Mouse (Mus musculus): Measurements from ENCODE around the gene Kcnq2. TPM values are rescaled to one million over a fixed set of nuclear protein-coding genes. Genes with fewer than 3 reads are reported as not detected.

Kcnq2 gene
- total RNA-seq, 4 experiments from 2014 or later = 231 to 254 (median 236) TPM

- peak in 1 of 2 experiments; percentile 12 for DNase-seq (ENCODE audit: low spot score in 2 of 2)
Observed at GRCm38 (mm10) chr2:181147546-181148317, 12.6 kb upstream of the Kcnq2 start.

DNA sequence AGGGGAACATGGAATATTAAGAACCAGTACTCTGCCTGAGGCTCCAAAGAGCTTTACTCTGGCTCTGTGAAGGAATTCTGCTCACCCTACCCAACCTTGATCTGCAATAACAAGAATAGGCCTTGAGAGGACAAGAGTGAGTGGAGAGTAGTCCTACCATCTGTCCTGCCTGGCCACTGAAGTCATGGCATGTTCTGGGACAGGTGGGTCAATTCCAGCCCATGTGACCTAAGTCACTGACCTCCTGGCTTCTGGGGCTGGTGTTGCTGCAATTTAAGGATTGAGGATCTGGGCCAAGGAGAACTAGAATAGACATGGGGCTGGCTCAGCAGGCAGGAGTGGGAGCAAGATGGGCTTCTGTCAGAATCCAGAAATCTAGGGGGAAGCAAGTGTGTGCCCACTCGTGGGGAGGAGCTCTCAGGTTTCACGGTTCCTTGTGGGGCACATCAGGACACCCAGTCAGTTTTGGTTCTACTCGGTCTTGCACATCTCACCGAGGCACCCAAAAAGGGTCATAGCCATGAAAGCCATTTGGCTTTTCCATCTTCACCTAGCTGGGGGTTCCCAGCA, 12.0 kb upstream of the Kcnq2 start:
- no peak for DNase-seq (ENCODE audit: low spot score in 2 of 2)

DNA sequence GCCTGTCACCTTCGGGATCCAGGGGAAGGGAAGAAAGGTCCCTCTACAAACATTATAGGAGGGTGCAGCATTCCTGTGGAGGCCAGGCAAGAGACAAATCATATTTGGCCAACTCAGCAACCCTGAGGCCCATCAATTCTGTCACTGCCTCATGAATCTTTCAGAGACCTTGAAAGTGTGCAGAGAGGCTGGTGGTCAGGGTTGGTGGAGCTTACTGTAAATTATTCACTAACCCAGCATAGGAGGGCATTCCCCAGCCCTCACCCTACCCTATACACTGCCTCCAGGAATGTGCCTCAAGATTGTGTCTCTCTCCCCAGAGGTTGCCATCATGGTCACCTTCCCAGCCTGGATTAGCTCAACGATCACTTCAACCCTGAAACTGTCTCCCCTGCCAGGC, 9.6 kb upstream of the Kcnq2 start:
- DNase-seq (ENCODE audit: low spot score in 2 of 2) = no peak

- no peak for DNase-seq (ENCODE audit: low spot score in 2 of 2)
Observed at GRCm38 (mm10) chr2:181143509-181144276, 8.6 kb upstream of the Kcnq2 start.

DNA sequence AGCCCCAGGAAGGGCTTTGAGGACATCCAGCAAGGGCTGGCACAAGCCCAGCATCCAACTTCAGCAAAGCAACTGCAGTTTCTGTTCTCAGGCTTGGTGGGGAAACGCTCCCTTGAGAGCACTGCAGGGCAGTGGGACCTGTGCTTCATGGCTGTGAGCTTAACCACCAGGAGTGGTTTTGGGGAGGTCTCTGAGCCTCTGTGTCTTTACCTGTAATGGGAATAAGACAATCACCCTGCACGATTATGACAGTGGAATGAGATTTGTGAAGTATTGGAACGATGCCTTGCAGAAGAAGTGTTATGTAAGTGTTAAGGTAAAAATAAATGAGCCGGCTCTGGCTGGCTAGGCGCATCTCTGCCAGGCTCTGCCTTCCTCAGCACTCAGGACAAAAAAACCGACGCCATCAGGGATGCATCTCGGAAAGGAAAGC, 7.6 kb upstream of the Kcnq2 start:
- DNase-seq (ENCODE audit: low spot score in 2 of 2) = peak in 1 of 2 experiments; percentile 77

- DNase-seq (ENCODE audit: low spot score in 2 of 2) = no peak
Observed at GRCm38 (mm10) chr2:181139641-181140193, 4.6 kb upstream of the Kcnq2 start.

- no peak for DNase-seq (ENCODE audit: low spot score in 2 of 2)
Observed at GRCm38 (mm10) chr2:181136934-181137333, 1.8 kb upstream of the Kcnq2 start.

DNA sequence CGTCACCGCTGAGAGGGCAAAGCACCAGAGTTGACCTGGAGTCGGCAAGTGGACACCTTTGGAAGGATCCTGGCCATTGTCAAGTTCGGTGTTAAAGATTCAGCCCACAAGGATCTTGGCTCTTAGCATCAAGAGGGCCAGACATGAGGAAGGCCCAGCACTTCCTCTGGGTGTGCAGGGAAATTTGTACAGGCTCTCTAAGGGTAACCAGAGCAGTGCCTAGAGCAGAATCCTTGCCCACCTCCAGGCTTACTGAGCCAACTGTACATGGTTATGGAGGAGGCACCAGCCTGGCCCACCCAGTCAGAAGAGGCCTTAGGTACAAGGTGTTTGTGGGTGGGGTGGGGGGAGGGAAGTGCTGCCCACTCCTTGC, 332 bp upstream of the Kcnq2 start:
- DNase-seq (ENCODE audit: low spot score in 2 of 2) = no peak

- no peak for DNase-seq (ENCODE audit: low spot score in 2 of 2)
Observed at GRCm38 (mm10) chr2:181133837-181134590, 1.1 kb downstream of the Kcnq2 start.

DNA sequence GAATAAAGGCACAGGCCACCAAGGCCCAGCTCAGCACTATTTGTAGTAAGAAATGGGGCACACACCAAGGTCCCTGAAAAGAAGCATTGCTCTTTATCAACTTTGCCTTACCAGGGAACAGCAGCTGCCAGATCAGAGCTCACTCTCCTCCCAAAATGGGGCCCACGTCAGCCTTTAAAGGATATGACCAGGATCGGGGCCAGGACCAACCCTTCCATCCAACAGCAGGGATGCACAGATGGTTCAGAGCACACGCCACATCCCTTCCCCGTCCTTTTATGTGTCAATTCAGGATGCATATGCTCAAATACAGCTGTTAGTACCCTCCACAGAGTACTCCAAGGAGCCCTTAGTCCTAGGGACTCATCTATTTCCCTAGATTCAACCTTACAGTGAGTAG, 4.9 kb downstream of the Kcnq2 start:
- no peak for DNase-seq (ENCODE audit: low spot score in 2 of 2)

DNA sequence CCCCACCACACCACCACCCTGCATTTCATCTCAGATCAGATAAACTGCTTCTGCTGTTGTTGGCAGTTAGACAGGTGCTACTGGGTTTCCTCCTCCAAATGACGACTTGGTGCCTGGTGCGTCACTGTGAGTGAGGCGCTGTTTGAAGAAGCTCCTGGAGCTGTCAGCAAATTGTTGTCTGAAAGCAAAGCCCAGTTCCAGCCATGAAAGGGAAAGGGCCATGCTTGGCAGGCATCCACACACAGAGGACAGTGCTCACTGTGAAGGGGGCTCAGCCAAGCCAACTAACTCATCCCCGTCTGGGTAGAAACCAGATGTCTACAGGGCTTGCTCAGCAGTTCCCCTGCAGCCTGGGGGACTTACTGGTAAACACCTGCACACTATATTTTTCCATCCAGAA, 6.1 kb downstream of the Kcnq2 start:
- no peak for DNase-seq (ENCODE audit: low spot score in 2 of 2)

GRCm38 (mm10) chr2:181127786-181128185, 7.3 kb downstream of the Kcnq2 start:
- DNase-seq (ENCODE audit: low spot score in 2 of 2) = no peak

DNA sequence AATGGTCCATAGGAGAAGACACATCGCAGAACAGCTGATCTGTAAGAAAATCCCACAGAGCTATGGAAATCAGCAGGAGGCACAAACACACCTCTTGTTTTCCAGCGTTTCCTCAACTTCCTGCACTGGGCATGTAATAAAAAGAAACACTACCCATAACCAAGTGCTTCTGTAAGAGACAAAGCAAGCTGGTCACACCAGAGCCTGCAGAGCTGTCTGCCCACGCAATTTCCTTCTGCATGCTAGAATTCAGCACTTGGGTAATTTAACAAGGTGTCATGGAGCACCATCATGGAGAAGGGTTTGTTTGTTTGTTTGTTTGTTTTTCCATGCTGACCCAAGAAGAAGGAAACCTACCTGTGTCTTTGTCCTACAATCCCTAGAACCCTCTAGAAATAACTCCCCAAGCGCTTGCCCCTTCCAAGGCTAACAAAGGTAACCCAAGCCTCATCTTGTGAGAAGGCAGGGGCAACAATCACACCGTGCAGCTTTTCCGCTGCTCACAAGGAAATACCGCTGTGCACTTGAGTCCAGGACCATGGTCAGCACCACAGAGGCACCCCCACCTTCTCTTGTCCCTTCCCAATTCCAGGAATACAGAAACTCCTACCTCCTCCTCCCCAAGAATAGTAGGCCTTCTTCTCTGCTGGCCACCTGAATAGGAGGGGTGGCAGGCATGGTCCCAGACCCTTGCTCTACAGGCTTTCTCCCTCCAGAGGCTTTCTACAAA, 9.2 kb downstream of the Kcnq2 start:
- DNase-seq (ENCODE audit: low spot score in 2 of 2) = no peak

DNA sequence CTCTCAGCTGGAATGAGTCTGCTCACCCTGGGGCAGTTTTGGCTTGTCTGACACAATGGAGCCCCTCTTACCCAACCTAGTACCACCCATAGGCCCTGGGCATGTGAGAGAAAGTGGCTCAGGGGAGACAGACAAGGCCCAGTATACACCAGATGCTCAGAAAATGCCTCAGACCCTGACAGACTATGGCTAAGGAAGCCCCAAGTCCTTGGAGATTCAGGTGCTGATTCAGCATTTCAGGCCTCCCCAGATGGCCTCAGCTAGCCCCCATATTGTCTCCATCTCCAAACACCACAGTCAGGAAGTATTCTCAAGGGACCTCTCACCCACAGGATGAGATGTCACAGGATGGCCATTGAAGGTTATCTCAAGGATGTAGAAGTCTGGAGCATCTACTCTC, 12.5 kb downstream of the Kcnq2 start:
- no peak for DNase-seq (ENCODE audit: low spot score in 2 of 2)

DNA sequence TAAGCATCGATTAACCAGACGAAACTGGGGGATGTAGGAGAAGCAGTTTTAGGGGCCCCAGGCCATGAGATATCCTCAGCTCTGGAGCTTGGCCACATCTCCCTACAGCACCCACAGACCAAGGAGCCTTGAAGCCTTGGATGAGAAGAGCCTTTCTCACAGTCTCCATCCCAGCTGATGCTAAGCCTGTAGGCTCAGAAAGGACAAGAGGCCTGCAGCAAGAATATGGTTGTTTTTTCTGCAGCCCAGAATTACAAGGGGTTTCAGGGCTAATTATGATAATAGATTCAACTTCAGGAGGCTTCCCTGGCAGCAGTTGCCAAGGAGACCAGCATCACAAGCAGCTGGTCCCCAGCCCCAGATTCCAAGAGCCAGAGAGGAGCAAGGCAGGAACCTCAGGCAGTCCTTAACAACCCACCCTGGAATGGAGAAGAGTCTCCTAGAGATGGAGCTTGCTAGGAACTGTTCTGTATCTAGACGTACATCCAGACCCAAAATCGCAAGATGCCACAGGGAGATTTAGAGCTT, 14.1 kb downstream of the Kcnq2 start:
- no peak for DNase-seq (ENCODE audit: low spot score in 2 of 2)

- DNase-seq (ENCODE audit: low spot score in 2 of 2) = peak; percentile 63 to 95
Observed at GRCm38 (mm10) chr2:181119952-181120351, 15.1 kb downstream of the Kcnq2 start.

DNA sequence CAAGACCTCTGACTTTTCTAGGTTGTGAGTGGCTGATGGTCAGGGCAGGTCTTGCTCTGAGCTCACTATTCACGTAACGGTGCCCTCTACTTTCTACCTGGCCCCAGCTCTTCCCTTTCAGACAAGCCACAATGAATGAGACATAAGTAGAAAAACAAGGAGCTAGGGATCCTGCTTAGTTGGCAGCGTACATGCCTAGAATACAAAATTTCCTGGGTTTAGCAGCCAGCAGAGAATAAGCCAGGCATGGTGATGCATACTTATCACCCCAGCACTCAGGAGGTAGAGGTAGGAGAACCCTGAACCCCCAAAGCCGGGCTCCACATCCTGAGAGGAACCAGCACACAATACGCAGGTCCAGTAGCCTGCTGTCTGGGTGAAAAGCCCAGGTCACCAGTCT, 18.7 kb downstream of the Kcnq2 start:
- DNase-seq (ENCODE audit: low spot score in 2 of 2) = no peak

DNA sequence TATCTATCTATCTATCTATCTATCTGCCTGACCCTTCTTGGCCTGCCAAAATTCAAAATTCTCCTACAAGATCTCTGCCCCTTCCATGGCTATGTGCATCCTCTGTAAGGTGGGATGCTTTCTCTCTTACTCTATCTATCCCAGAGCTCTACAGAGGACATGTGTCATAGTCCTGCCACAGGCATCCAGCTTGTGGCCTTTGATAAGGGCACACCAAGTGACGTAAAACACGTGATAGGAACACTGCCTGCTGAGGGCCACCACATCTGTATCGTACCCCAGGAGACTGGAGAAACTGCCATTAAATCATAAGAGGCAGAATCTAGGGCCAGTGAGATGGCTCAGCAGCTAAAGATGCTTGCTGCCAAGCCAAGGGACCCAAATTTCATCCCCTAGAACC, 19.7 kb downstream of the Kcnq2 start:
- DNase-seq (ENCODE audit: low spot score in 2 of 2) = no peak

- DNase-seq (ENCODE audit: low spot score in 2 of 2) = no peak
Observed at GRCm38 (mm10) chr2:181113762-181114361, 21.2 kb downstream of the Kcnq2 start.

DNA sequence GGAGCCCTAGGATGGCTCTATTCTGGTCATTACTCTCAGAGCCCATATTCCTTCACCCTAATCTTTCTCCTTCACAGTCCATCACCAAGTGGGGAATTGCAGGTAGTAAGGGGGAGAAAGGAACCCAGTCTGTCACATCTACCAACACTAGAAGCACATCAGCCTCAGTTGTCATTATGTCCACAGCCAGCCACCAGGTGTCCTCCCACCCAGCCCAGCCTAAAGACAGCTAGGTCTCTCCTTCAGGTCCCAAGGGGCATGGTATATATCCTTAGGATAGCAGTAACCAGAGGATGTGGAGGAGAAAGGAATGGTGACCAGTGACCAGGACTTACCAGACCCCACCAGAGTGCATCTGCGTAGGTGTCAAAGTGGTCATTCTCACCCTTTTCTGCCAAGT, 23.4 kb downstream of the Kcnq2 start:
- DNase-seq (ENCODE audit: low spot score in 2 of 2) = no peak
